Mouse (Mus musculus): Measurements from ENCODE around the gene Fam205a2. TPM values are rescaled to one million over a fixed set of nuclear protein-coding genes. Genes with fewer than 3 reads are reported as not detected.
"Not testable (repeated sequence)": the region's sequence is repeated elsewhere in the genome, so short reads cannot be mapped to it uniquely, and the experiment has no call there.

Fam205a2 gene
- polyA plus RNA-seq (2015; fragmentation: Nextera tagmentation; extraction: Ambion mirVana): 0.04 and 0.06 TPM in 2 replicates

DNA sequence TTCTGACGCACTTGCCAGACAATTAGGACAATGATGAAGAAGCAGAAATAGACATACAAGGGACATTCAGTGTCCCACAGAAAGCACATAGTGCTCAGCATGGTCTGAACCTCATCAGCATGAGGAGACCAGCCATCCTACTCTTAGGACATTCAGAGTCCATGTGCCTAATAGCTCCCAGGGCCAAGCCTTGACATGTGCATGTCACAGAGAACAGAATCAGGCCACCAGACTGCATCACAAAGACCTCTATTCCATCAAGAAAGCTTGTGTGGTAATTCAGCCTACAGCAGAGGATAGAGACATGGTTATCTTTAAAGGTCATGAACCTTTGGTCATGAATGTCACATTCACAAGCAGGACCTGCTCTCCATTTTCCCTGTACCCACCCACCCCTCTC, at the start of gene Fam205a2:
Fam205a2 (minus strand) TSS at position 101 of the 400 bp plus-strand sequence.
- DNase-seq (ENCODE audit: low spot score): not testable (repeated sequence)

Other genes with a start within 250 kb of the Fam205a2 start
- gene Gm21953, start 233.9 kb downstream of the Fam205a2 start, polyA plus RNA-seq (2015; fragmentation: Nextera tagmentation; extraction: Ambion mirVana): not detected in 2 replicates
- gene Fam205a3, start 209.8 kb downstream of the Fam205a2 start, polyA plus RNA-seq (2015; fragmentation: Nextera tagmentation; extraction: Ambion mirVana): 0.04 and 0.06 TPM in 2 replicates
- gene Gm21586, start 88.8 kb downstream of the Fam205a2 start, polyA plus RNA-seq (2015; fragmentation: Nextera tagmentation; extraction: Ambion mirVana): not detected in 2 replicates
- gene Gm2163, start 61.4 kb downstream of the Fam205a2 start, polyA plus RNA-seq (2015; fragmentation: Nextera tagmentation; extraction: Ambion mirVana): not detected in 2 replicates
- gene Gm10591, start 84.0 kb upstream of the Fam205a2 start, polyA plus RNA-seq (2015; fragmentation: Nextera tagmentation; extraction: Ambion mirVana): not detected in 2 replicates
- 18.8 and 20.8 TPM in 2 replicates for gene Gm2564, start 101.5 kb upstream of the Fam205a2 start, polyA plus RNA-seq (2015; fragmentation: Nextera tagmentation; extraction: Ambion mirVana)
- 16.4 TPM in 1 of 2 replicates, not detected in the other for gene Ccl27b, start 127.1 kb upstream of the Fam205a2 start, polyA plus RNA-seq (2015; fragmentation: Nextera tagmentation; extraction: Ambion mirVana)
- gene Il11ra2, start 133.7 kb upstream of the Fam205a2 start, polyA plus RNA-seq (2015; fragmentation: Nextera tagmentation; extraction: Ambion mirVana): 0.23 and 0.30 TPM in 2 replicates
- gene 4930578G10Rik, start 207.4 kb upstream of the Fam205a2 start, polyA plus RNA-seq (2015; fragmentation: Nextera tagmentation; extraction: Ambion mirVana): not detected in 2 replicates
- 16.2 and 22.5 TPM in 2 replicates for gene Ccl19, start 228.4 kb upstream of the Fam205a2 start, polyA plus RNA-seq (2015; fragmentation: Nextera tagmentation; extraction: Ambion mirVana)
- 410 and 451 TPM in 2 replicates for gene Ccl21a, start 245.8 kb upstream of the Fam205a2 start, polyA plus RNA-seq (2015; fragmentation: Nextera tagmentation; extraction: Ambion mirVana)